Mouse (Mus musculus) brain, adult 2 months (tissue): ENCODE measurements around the gene Alg9.
"Not testable (repeated sequence)": the region's sequence is repeated elsewhere in the genome, so short reads cannot be mapped to it uniquely, and the experiment has no call there.

ENCODE experiments used
- DNase-seq: peaks from one replicate; pipeline ENCODE4 v3.0.0; 2011; ENCODE audit warnings: low read depth, low spot score

The Alg9 gene

DNA sequence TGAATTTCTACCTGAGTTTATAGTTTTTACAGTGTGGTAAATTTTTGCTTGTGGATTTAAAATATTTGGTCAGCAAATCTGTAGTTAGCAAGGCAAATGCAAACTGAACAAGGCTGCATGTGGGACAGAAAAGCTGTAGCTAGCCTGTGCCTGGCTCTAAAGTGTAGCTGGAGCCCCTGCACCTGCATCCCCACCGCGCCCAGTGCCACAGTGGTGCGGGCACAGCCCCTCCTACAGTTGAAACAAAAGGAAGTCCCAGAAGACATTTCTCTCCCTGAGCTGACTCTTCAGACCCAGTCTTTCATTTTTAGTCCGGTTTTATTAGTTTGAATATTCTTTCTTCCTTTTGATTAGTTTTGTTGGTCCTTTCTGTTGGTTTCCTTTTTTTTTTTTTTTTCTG is 40.8 kb downstream of the Alg9 start:
- DNase-seq: no peak

DNA sequence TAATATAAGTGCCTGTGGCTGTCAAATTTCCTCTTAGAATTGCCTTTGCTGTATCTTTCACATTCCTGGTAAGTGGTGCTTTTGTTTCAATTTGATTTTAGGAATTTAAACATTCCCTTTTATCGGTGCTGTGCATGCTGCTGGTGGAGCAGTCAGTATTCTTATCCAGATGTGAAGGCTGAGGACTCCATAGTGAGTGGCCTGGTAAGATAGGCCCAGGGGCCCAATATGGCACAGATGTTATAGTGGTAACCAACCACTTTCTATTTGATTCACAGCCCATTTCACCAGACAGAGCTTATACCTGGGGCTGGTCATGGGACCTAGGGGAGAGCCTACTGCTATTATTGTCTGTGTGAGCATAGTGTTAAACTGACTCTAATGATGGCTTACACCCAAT is 41.7 kb downstream of the Alg9 start:
- DNase-seq: no peak

DNA sequence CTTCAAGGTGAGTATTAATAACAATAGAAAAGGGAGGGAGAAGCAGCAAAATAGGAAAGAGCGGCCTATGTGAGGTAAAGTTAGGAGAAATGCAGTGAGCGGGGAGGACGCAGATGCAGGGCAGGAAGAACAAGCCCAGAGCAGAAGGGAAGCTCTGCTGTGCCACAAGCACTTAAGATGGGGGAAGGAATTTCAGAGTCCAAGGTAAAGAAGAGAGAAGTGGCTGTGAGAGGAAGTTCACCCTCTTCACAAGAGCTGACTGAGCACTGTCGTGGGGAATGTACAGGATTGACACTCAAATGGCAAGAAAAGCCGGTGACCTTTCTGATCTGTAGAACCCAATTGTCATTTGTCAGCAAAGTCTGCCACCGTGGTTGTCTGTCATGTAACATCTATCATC is 43.2 kb downstream of the Alg9 start:
- DNase-seq: peak; percentile 14

DNA sequence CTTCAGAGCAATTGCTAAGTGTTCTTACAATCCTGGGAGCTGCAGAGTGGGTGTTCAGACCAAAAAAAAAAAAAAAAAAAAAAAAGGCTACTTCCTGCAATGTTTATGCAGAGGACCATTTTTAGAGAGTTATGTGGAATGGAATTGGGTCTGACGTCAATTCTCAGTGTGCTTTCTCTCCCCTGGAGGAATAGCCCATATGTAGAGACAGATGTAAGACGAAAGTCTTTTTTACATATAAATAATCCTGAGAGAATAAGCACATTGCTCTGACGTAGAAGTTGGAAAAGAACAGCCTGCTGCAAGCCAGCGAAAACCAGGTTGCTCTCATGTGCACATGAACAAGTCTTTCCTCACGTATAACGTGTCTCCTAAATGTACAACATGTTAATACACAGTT is 44.9 kb downstream of the Alg9 start:
- peak; percentile 81 for DNase-seq

GRCm38 (mm10) chr9:50821651-50822050 is 46.8 kb downstream of the Alg9 start:
- DNase-seq: no peak

- peak; percentile 42 for DNase-seq
Measured at GRCm38 (mm10) chr9:50822216-50822615, 47.4 kb downstream of the Alg9 start.

GRCm38 (mm10) chr9:50823779-50824453 is 49.1 kb downstream of the Alg9 start:
- no peak for DNase-seq

DNA sequence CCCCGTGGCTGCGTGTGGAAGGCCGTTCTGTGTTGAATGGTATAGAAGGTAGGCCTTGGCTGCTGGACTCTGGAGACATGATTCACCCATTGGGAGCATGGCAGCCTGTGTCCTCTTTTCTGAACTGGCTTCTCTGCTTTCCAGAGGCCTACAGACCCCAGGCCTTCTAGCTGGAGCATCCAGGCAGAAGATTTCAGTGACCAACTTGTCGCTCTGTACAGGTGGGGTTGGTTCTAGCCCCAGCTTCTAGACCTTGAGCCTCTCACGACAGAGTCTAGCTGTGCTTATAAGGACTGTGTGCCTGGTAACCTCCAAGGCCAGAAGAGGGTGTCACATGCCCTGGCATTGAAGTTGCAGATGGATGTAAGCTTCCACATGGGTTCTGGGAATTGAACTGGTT is 56.7 kb downstream of the Alg9 start:
- DNase-seq: no peak

- DNase-seq: peak; percentile 48
Measured at GRCm38 (mm10) chr9:50832162-50832561, 57.3 kb downstream of the Alg9 start.

GRCm38 (mm10) chr9:50832582-50832981 is 57.8 kb downstream of the Alg9 start:
- DNase-seq: not testable (repeated sequence)

DNA sequence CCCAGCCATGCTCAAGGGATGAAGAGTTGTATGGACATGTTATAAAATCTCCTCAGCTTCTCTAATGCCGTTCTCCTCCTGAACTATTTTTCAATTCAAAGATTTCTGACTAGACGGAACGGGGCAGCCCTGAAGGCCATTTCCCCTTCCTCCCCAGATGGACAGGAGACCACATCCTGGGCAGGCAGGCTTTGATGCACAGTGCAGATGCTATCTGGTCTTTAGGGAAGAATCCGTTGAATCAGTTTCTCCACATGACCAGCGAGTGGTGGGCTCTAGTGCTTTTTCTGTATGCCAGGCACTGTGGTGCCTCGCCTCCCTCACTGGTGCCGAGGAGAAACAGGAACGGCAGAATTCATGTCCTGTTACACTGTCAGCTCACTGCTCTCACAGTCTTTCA is 59.0 kb downstream of the Alg9 start:
- no peak for DNase-seq

DNA sequence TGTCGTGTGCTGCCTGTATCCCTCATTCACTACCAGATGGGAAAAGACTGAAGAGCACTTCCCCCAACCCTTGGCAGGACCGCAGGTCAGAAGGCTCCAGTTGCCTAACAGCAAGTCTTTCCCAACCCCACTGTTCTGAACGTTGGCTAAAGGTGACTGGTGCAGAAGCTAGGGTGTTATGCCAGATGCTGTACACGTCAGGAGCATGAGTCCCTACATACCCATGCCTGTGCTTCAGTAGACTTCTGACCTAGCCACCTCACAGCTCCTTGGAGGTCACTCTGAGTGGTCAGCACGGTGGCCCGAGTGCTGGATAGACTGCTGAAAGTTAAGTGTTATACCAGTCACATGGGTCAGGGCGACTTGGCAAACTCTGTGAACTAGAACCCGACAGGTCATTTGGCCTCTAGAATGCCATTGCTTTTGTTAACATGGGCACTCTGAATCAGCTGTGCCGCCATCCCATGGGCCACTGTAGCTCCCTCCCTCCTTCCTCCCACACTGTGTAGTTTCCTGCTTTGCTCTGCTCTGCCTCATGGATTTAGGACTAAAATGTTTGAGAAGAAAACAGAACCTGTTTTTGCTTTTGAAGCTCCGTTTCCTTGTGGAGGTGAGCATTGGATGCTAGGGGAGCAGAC is 60.4 kb downstream of the Alg9 start:
- DNase-seq: no peak

DNA sequence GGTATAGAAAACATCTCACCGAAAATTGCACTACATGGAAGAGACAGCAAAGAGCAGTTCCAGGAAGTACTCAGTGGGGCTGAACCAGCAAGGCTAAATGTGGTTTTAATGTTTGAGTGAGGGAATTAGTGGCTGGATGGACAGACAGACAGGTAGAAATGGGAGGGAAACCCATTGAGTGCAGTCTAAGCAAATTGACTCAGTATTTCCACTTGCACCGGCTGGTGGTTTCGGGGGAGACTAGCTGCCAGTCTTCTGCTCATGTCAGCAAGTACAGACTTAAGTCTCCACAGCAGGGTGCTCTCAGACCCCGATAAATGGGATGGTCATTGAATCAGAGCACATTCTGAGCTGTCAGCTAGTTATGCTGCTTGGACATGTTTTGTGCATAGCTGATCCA is 61.3 kb downstream of the Alg9 start:
- no peak for DNase-seq

- DNase-seq: peak; percentile 84
Measured at GRCm38 (mm10) chr9:50841079-50841789, 66.4 kb downstream of the Alg9 start.

DNA sequence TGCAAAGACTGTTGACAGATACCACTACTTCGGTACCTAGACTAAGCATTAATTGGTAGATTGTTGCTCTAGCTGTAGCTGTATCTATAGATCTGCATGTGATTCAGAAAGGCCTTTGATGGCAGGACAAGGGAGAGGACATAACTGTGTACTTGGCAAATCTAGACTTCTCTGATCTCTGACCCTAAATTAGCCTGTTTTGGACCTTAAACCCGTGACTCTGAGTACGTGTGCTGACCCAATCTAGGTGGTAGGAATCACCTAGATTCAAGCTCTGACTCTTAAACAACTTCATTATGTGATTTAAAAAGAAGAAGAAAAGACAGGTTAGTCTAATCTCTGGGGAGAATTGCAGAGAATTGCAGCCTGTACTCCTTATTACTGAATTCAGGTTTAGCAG is 70.3 kb downstream of the Alg9 start, which contains the start of gene Ppp2r1b:
Ppp2r1b (plus strand) TSS at position 221 of the 400 bp plus-strand sequence.
- no peak for DNase-seq

DNA sequence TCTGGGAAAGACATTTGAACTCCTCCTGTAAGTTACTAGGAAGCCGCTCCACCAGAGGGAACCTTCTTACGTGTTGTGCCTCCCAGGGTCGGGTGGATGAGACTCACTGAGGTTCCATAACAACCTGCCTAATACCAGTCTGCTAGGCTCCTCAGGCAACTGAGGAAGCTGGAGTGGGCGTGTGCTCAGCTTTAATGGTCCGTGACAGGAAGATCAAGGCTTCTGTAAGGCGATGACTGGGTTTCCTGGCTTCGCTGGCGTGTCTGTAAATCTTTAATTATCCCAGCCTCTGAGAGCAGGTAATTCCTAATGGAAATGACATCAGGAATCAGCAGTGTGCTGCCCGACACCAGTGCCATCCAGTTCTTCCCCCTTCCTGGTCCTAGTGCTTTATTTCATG is 70.7 kb downstream of the Alg9 start:
- DNase-seq: no peak

- no peak for DNase-seq
Measured at GRCm38 (mm10) chr9:50847133-50847532, 72.3 kb downstream of the Alg9 start.

- DNase-seq: no peak
Measured at GRCm38 (mm10) chr9:50847606-50848368, 73.0 kb downstream of the Alg9 start.

DNA sequence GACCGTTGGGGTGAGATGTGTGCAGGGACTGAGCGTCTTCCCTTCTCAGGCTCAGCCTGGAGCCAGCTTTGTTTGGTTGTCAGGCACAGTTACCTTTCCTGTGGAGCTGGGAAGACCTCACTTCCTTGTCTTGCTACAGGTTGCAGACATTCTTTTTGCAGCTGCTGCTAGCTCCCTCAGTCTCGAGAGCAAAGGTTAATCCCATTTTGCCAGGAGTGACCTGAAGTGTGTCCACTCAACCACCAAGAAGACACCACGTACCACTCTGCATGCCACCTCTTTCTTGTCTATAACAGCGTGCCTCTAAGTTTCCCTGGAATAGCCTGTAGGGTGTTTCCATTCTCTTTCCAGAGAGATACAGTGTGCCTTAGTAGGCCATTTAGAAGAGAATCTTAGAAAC is 74.0 kb downstream of the Alg9 start:
- no peak for DNase-seq

DNA sequence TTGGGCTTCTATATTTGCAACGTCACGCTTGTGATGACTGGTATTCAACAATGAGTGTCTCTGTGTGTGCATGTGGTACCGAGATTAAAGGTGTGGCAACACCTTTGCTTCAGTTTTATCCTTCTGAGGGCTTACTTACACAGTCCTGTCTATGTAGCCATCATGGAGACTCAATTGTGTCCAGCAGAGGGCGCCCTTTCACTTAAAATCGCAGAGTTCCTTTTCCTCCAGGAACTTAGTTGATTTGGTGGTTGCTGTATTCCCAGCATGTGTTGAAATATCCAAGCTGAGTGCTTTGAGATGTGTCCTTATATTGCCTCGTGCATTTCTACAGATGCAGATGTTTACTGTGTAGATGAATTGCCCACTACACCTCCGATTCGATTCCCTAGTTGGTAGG is 74.4 kb downstream of the Alg9 start:
- peak; percentile 96 for DNase-seq

- no peak for DNase-seq
Measured at GRCm38 (mm10) chr9:50849755-50850154, 74.9 kb downstream of the Alg9 start.

GRCm38 (mm10) chr9:50850271-50850670 is 75.5 kb downstream of the Alg9 start:
- DNase-seq: no peak
